Mouse (Mus musculus): ENCODE results near the gene Casr.

Casr gene

DNA sequence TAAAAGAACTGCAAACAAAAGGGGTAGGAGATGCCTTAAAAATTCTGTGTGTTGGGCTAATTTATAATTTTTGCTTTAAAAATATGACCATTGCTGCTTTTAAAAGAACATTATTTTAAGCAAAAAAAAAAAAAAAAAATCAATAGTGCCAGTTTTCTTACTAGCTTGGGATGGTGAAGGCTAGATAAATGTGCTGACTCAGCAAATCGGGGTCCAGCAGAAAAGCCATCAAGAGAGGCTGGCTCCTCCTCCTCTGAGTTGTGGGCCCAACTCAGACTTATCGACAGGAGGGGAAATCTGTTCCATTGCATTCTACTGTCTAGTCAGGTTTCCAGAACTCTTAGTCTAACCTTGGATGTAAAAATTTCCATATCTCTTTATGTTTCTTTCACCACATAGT lies 45.6 kb downstream of the Casr start:
- no peak for DNase-seq

- no peak for DNase-seq
Measured at GRCm38 (mm10) chr16:36507300-36507699, 54.6 kb downstream of the Casr start.

- no peak for DNase-seq
Measured at GRCm38 (mm10) chr16:36506827-36507226, 55.1 kb downstream of the Casr start.

- DNase-seq = no peak
Measured at GRCm38 (mm10) chr16:36505913-36506312, 56.0 kb downstream of the Casr start.

DNA sequence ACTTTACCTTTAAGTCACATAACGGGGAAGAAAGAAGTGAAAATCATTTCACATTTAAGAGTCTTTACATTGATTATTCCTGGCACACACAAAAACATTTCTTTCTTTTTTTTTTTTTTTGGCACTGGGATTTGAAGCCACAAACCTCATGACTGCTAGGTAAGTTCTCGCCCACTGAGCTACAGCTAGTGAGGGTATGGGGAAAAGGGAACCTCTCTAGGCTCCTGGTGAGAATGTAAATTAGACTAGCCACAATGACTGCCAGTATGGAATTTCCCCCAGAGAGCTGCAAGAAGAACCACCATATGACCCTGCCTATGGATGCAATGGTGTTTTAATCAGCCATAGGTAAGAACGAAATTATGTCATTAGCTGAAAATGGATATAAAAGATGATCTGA lies 56.8 kb downstream of the Casr start:
- DNase-seq = no peak

- no peak for DNase-seq
Measured at GRCm38 (mm10) chr16:36502286-36502685, 59.7 kb downstream of the Casr start.

GRCm38 (mm10) chr16:36492420-36492819 lies 69.5 kb downstream of the Casr start:
- no peak for DNase-seq

GRCm38 (mm10) chr16:36476866-36477265 lies 85.1 kb downstream of the Casr start:
- no peak for DNase-seq

GRCm38 (mm10) chr16:36475530-36475929 lies 86.4 kb downstream of the Casr start:
- DNase-seq = no peak

GRCm38 (mm10) chr16:36474849-36475248 lies 87.1 kb downstream of the Casr start:
- DNase-seq = no peak

DNA sequence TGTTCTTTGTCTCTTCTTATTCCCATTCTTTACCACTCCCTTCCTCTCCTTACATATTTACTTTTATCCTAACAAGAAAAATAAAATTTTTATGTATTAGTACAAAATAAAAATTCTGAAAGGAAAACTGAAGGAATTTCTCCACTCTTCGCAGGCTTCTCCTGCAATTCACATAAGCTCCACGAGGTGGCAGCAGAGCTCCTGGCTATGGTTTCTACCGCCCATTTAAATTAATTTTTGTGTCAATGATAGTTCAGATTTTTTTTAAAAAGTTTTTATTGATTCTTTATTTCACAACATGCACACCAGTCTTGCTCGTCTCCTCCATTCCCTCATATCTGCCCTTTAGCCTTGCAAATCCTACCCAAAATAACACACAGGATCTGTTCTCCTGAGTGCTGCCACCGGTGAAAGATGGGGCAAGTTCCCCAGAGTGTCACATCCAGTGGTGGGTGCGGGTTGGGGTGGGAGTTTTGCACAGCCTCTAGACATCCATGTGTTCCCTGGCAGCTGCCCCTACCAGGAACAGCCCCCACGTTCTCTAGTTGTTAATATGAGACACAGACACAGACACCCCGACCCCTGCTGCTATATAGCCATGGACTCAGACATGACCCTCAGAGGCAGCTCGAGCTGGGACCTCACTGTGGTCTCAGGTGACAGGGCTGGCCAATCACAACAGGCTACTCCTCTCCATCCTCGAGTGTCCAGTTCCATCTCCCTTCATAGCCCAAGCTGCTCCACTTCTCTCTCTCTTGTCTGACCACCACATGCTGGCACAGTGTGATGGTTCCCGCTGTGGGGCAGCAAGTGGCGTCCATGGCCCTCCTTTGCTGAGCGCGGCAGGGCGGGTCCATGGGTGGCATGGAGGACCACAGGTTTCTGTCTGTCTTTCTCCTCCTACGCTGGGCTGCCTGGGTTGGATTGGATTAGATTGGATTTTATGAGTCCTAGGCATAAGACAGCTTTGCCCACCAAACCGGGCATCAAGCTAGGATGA lies 88.4 kb downstream of the Casr start:
- DNase-seq = peak; percentile 65

DNA sequence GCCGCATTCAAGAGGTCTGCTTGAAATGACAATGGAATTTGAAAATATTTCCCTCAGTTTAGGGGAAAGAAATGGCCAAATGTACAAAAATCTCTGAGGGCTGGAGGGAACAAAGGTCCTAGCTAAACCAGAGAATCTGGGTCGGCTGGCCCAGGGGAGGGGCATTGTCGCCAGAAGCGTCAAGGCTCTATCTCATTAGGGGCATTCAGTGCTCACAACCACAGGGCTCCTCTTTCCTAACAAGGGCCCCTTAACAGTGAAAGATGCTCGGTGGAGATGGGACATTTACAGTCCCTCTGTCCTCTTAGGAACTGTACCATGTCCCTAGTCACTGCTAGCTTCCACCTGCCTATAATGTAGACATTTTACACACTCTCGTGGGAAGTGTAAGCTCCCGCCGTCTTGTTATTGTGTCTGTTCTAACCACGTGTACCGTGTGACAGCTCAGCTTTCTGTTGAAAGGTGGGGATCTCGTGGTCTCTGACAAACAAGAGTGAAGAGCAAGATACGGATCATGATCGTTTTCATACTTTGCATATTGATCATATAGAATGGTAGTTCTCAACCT lies 90.8 kb downstream of the Casr start:
- no peak for DNase-seq

GRCm38 (mm10) chr16:36469955-36470478 lies 91.9 kb downstream of the Casr start:
- peak; percentile 45 for DNase-seq

DNA sequence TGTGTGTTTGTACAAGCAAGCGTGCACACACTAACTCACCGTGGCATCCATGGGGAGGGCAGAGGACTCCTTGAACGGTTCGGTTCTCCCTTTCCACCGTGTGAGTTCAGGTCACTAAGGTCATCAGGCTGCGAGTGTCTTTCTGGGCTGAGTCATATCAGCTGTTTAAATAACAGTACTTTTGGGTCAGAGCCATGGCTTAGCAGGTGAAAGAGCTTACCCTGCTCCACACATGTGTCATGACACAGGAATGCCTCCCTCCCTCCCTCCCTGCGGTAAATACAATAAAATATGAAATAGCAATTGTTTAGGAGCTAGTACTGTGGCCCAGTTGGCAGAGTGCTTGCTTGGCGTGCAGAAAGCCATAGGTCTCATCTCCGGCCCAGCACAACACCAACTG lies 92.6 kb downstream of the Casr start:
- no peak for DNase-seq

DNA sequence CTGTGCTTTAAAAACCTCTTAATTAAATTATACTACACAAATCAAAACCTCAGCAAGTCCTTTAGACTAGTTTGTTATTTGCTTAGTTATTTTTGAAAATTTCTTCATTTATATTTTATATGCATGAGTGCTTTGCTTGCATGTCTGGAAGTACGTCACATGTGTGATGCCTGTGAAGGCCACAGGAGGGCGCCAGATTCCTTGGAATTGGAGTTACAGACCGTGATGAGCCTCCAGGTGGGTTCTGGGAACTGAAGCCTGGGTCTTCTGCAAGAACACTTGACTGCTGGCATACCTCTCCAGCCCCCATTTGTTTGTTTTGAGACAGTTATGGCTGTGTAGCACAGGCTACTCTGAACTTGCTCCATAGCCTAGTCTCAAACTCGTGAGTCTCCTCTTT lies 93.1 kb downstream of the Casr start:
- peak; percentile 16 for DNase-seq

- DNase-seq = no peak
Measured at GRCm38 (mm10) chr16:36467936-36468335, 94.0 kb downstream of the Casr start.

GRCm38 (mm10) chr16:36465436-36465835 lies 96.5 kb downstream of the Casr start:
- no peak for DNase-seq

- DNase-seq = no peak
Measured at GRCm38 (mm10) chr16:36464076-36464475, 97.9 kb downstream of the Casr start.

GRCm38 (mm10) chr16:36460426-36460825 lies 101.5 kb downstream of the Casr start:
- DNase-seq = no peak

- DNase-seq = no peak
Measured at GRCm38 (mm10) chr16:36455342-36455802, 106.6 kb downstream of the Casr start, which contains the start of gene Stfa3. Stfa3 (minus strand) TSS chr16:36455392.

Data from kidney, postnatal 10 days (tissue).